Mouse (Mus musculus): ENCODE results near the gene Fmn2. TPM values are rescaled to one million over a fixed set of nuclear protein-coding genes. Genes with fewer than 3 reads are reported as not detected.

The Fmn2 gene
- polyA plus RNA-seq, 1 experiment from 2014 or later: 2.4 TPM

GRCm38 (mm10) chr1:174677211-174677610, 175.6 kb downstream of the Fmn2 start:
- H3K4me3 ChIP-seq: no peak overlapping the region
- H3K27ac ChIP-seq (replicated peaks): no peak overlapping the region
- H3K27me3 ChIP-seq (replicated peaks; ENCODE audit: low read depth, poor library complexity, severe bottlenecking): no peaks in the 10 kb centered on the region
- H3K36me3 ChIP-seq (replicated peaks): no peaks in the 10 kb centered on the region
- no peak for DNase-seq (ENCODE audit: low spot score)
- no peaks in the 10 kb centered on the region for H3K9me3 ChIP-seq
- H3K4me1 ChIP-seq: peaks cover 6% of the 10 kb centered on the region; the same call in 1 of the 2 replicates
- 61% methylated on average over 4 of the region's 4 CpGs for WGBS

- H3K27me3 ChIP-seq (replicated peaks; ENCODE audit: low read depth, poor library complexity, severe bottlenecking): no peaks in the 10 kb centered on the region
- 89% methylated on average over 2 of the region's 2 CpGs for WGBS
- H3K9me3 ChIP-seq: no peaks in the 10 kb centered on the region
- H3K36me3 ChIP-seq (replicated peaks): no peaks in the 10 kb centered on the region
- DNase-seq (ENCODE audit: low spot score): no peak
- H3K4me3 ChIP-seq: no peak overlapping the region
- no peaks in the 10 kb centered on the region for H3K4me1 ChIP-seq
- H3K27ac ChIP-seq (replicated peaks): no peak overlapping the region
These were observed 187.7 kb downstream of the Fmn2 start for GRCm38 (mm10) chr1:174689301-174689700.

- Histone ChIP-seq H3K27ac (replicated peaks) (no peak overlapping the region), H3K4me1 (no peaks in the 10 kb centered on the region), H3K4me3 (no peak overlapping the region), H3K27me3 (replicated peaks; ENCODE audit: low read depth, poor library complexity, severe bottlenecking) (no peaks in the 10 kb centered on the region), H3K36me3 (replicated peaks) (no peaks in the 10 kb centered on the region), H3K9me3 (no peaks in the 10 kb centered on the region)
- DNase-seq (ENCODE audit: low spot score): no peak
- 96% methylated on average over 5 of the region's 5 CpGs for WGBS
These were observed 199.2 kb downstream of the Fmn2 start for GRCm38 (mm10) chr1:174700871-174701270.

- WGBS: 89% methylated on average over 5 of the region's 5 CpGs
- Histone ChIP-seq H3K4me3 (no peak overlapping the region), H3K27me3 (replicated peaks; ENCODE audit: low read depth, poor library complexity, severe bottlenecking) (no peaks in the 10 kb centered on the region), H3K27ac (replicated peaks) (no peak overlapping the region), H3K9me3 (no peaks in the 10 kb centered on the region), H3K36me3 (replicated peaks) (no peaks in the 10 kb centered on the region), H3K4me1 (no peaks in the 10 kb centered on the region)
- no peak for DNase-seq (ENCODE audit: low spot score)
These were observed 200.2 kb downstream of the Fmn2 start for GRCm38 (mm10) chr1:174701835-174702234.

GRCm38 (mm10) chr1:174703909-174704308, 202.3 kb downstream of the Fmn2 start:
- Histone ChIP-seq H3K9me3 (no peaks in the 10 kb centered on the region), H3K4me3 (no peak overlapping the region), H3K27ac (replicated peaks) (no peak overlapping the region), H3K36me3 (replicated peaks) (no peaks in the 10 kb centered on the region), H3K4me1 (no peaks in the 10 kb centered on the region), H3K27me3 (replicated peaks; ENCODE audit: low read depth, poor library complexity, severe bottlenecking) (no peaks in the 10 kb centered on the region)
- DNase-seq (ENCODE audit: low spot score): no peak
- 96% methylated on average over 1 of the region's 1 CpGs for WGBS

- DNase-seq (ENCODE audit: low spot score): no peak
- H3K9me3 ChIP-seq: no peaks in the 10 kb centered on the region
- H3K4me3 ChIP-seq: no peak overlapping the region
- 86% methylated on average over 12 of the region's 12 CpGs for WGBS
- H3K4me1 ChIP-seq: no peaks in the 10 kb centered on the region
- no peaks in the 10 kb centered on the region for H3K27me3 ChIP-seq (replicated peaks; ENCODE audit: low read depth, poor library complexity, severe bottlenecking)
- H3K36me3 ChIP-seq (replicated peaks): no peaks in the 10 kb centered on the region
- no peak overlapping the region for H3K27ac ChIP-seq (replicated peaks)
These were observed 218.3 kb downstream of the Fmn2 start for GRCm38 (mm10) chr1:174719729-174720458.

GRCm38 (mm10) chr1:174728771-174729170, 227.1 kb downstream of the Fmn2 start:
- Histone ChIP-seq H3K9me3 (no peaks in the 10 kb centered on the region), H3K4me3 (no peak overlapping the region), H3K36me3 (replicated peaks) (no peaks in the 10 kb centered on the region), H3K27ac (replicated peaks) (no peak overlapping the region), H3K27me3 (replicated peaks; ENCODE audit: low read depth, poor library complexity, severe bottlenecking) (no peaks in the 10 kb centered on the region), H3K4me1 (no peaks in the 10 kb centered on the region)
- DNase-seq (ENCODE audit: low spot score): no peak
- WGBS: 77% methylated on average over 3 of the region's 3 CpGs

GRCm38 (mm10) chr1:174732715-174733114, 231.1 kb downstream of the Fmn2 start:
- H3K9me3 ChIP-seq: no peaks in the 10 kb centered on the region
- 73% methylated on average over 6 of the region's 6 CpGs for WGBS
- no peaks in the 10 kb centered on the region for H3K4me1 ChIP-seq
- no peak overlapping the region for H3K4me3 ChIP-seq
- H3K27ac ChIP-seq (replicated peaks): no peak overlapping the region
- H3K27me3 ChIP-seq (replicated peaks; ENCODE audit: low read depth, poor library complexity, severe bottlenecking): no peaks in the 10 kb centered on the region
- no peaks in the 10 kb centered on the region for H3K36me3 ChIP-seq (replicated peaks)
- DNase-seq (ENCODE audit: low spot score): no peak

- DNase-seq (ENCODE audit: low spot score): no peak
- Histone ChIP-seq H3K36me3 (replicated peaks) (no peaks in the 10 kb centered on the region), H3K4me1 (no peaks in the 10 kb centered on the region), H3K9me3 (no peaks in the 10 kb centered on the region), H3K27me3 (replicated peaks; ENCODE audit: low read depth, poor library complexity, severe bottlenecking) (no peaks in the 10 kb centered on the region), H3K27ac (replicated peaks) (no peak overlapping the region), H3K4me3 (no peak overlapping the region)
- WGBS: 72% methylated on average over 8 of the region's 8 CpGs
These were observed 237.3 kb downstream of the Fmn2 start for GRCm38 (mm10) chr1:174738958-174739357.

- no peak overlapping the region for H3K4me3 ChIP-seq
- WGBS: 84% methylated on average over 2 of the region's 2 CpGs
- H3K4me1 ChIP-seq: no peaks in the 10 kb centered on the region
- no peak for DNase-seq (ENCODE audit: low spot score)
- H3K36me3 ChIP-seq (replicated peaks): no peaks in the 10 kb centered on the region
- H3K9me3 ChIP-seq: no peaks in the 10 kb centered on the region
- no peak overlapping the region for H3K27ac ChIP-seq (replicated peaks)
- no peaks in the 10 kb centered on the region for H3K27me3 ChIP-seq (replicated peaks; ENCODE audit: low read depth, poor library complexity, severe bottlenecking)
These were observed 241.0 kb downstream of the Fmn2 start for GRCm38 (mm10) chr1:174742667-174743066.

GRCm38 (mm10) chr1:174748520-174748919, 246.9 kb downstream of the Fmn2 start:
- Histone ChIP-seq H3K9me3 (no peaks in the 10 kb centered on the region), H3K36me3 (replicated peaks) (no peaks in the 10 kb centered on the region), H3K27ac (replicated peaks) (no peak overlapping the region), H3K4me1 (no peaks in the 10 kb centered on the region), H3K27me3 (replicated peaks; ENCODE audit: low read depth, poor library complexity, severe bottlenecking) (no peaks in the 10 kb centered on the region), H3K4me3 (no peak overlapping the region)
- 89% methylated on average over 4 of the region's 4 CpGs for WGBS
- DNase-seq (ENCODE audit: low spot score): no peak

GRCm38 (mm10) chr1:174750893-174751461, 249.4 kb downstream of the Fmn2 start:
- DNase-seq (ENCODE audit: low spot score): no peak
- H3K27ac ChIP-seq (replicated peaks): no peak overlapping the region
- no peaks in the 10 kb centered on the region for H3K27me3 ChIP-seq (replicated peaks; ENCODE audit: low read depth, poor library complexity, severe bottlenecking)
- no peaks in the 10 kb centered on the region for H3K9me3 ChIP-seq
- no peaks in the 10 kb centered on the region for H3K4me1 ChIP-seq
- H3K4me3 ChIP-seq: no peak overlapping the region
- WGBS: 81% methylated on average over 3 of the region's 3 CpGs
- H3K36me3 ChIP-seq (replicated peaks): no peaks in the 10 kb centered on the region

- no peaks in the 10 kb centered on the region for H3K27me3 ChIP-seq (replicated peaks; ENCODE audit: low read depth, poor library complexity, severe bottlenecking)
- H3K9me3 ChIP-seq: no peaks in the 10 kb centered on the region
- no peaks in the 10 kb centered on the region for H3K4me1 ChIP-seq
- no peak for DNase-seq (ENCODE audit: low spot score)
- WGBS: 84% methylated on average over 6 of the region's 6 CpGs
- no peaks in the 10 kb centered on the region for H3K36me3 ChIP-seq (replicated peaks)
- no peak overlapping the region for H3K27ac ChIP-seq (replicated peaks)
- no peak overlapping the region for H3K4me3 ChIP-seq
These were observed 257.7 kb downstream of the Fmn2 start for GRCm38 (mm10) chr1:174759354-174759753.
